Mouse (Mus musculus): ENCODE data around the gene Tmem236.
"Not testable (repeated sequence)": the region's sequence is repeated elsewhere in the genome, so short reads cannot be mapped to it uniquely, and the experiment has no call there.

Gene Tmem236

GRCm38 (mm10) chr2:14192046-14192445, 17.7 kb downstream of the Tmem236 start:
- DNase-seq (ENCODE audit: low spot score in 2 of 2) = no peak

- not testable (repeated sequence) for DNase-seq (ENCODE audit: low spot score in 2 of 2)
Observed at GRCm38 (mm10) chr2:14198325-14198903, 24.1 kb downstream of the Tmem236 start.

DNA sequence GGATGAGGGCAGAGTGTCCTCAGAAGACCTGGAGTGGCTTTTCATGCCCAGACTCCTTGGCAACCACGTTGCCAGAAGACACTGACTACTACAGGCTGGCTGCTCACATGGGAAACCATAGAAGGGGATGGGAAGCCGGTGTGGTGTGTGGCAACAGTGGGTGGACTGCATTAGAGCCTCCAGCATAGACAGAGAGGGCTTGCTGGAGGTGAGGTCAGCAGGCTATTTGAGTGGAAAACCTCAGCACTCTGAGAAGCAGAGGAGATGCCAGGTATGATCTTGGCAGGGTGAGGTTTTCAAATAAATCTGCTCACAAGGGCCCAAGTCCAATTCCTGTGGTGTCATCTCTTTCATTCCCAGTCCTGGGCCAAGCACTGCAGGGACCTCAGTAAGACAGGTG, 25.3 kb downstream of the Tmem236 start:
- no peak for DNase-seq (ENCODE audit: low spot score in 2 of 2)

DNA sequence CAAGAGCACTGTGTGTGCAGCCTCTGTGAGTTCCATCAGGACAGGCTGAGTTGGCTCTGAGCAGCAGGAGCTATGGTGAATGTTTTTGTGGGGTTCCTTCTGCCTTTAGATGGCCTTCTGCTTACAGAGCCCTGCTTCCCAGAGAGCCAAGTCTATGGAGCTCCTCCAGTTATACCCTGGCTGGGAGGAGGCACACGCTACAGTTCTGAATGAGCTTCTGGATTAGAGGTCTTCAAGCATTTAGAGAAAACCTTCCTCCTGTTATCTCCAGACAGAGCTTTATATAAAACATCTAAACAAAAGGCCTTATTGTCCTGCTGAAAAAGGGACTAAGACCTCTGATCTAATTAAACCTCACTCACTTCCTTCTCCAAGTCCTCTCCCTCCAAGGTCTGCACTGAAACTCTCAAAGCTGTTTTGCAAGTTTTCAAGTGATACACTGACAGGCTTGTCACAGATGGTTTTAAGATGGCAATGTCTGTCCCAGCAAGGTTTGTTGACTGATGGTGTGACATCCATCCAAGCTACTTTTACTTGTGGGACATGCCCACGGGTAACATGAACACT, 26.6 kb downstream of the Tmem236 start:
- DNase-seq (ENCODE audit: low spot score in 2 of 2) = not testable (repeated sequence)

DNA sequence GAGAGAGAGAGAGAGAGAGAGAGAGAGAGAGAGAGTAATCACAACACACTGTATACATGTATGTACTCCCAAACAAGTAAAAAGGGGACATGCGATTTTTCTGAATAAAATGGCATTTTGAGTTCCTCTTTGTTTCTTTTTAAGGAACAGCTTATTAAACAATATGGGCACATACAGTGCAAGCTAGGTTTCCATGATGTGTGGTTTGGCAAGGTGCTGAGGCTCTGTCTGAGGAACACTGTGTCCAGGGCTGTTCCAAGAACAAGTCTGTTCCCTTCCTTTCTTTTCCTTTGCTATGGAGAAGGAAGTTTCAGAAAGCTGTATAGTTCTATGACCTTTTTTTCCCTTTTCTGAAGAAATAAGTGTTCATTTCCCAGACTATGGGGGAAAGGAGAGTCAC, 30.0 kb downstream of the Tmem236 start:
- DNase-seq (ENCODE audit: low spot score in 2 of 2) = no peak

DNA sequence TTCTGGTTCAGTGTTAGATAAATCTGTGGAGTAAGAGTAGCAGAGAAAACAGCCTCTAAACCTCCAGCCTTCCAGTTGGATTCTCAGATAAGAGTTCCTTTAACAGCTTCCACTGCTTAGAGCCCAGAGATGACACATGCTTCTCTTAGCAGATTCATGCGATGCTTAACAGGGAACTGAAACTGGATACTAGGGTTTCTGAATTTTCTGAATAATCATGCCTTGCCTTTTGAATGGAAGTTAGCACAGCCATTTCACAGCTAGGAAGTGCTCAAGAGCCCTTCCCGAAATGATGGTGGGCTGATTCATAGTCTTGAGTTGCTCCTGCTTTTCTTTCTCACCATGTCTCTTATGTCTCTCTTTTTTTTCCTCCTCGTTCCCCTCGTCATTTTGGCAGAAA, 32.5 kb downstream of the Tmem236 start:
- no peak for DNase-seq (ENCODE audit: low spot score in 2 of 2)

DNA sequence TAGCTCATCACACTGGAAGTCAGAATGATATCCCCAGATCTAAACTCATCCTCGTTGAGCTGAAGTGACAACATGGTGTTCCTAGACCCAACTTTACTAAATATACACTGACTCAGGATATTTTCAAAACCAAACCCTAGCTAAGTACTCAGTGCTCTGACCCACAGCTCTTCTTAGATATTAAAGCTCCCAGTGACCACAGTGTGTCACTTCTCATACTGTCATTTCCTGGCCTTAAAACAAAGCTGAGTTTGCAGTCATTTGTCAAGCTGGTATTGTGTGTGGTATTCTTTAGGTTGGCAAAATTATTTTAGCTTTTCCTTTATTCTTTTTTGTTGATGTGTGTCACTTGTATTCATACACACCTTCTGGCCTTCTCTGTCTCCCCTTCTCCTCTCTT, 36.4 kb downstream of the Tmem236 start:
- DNase-seq (ENCODE audit: low spot score in 2 of 2) = no peak

DNA sequence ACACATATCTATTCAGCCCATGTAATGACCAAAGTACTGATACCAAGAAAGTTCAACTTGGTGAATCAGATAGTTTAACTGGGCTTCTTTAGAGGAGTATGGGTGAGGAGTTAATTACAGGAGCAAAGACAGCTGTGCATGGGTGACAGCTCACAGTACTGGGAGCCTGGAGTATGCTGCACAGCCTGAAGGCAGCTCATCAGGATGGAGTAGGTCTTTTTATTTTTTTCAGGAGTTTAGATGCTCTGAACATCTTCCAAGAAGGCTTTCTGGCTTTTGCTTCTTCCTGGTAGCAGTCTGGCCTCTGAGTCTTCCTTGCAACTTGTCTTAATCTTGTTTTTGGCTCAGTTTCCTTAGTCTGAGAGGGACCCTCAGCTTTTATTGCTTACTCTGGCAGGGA, 37.3 kb downstream of the Tmem236 start:
- no peak for DNase-seq (ENCODE audit: low spot score in 2 of 2)

DNA sequence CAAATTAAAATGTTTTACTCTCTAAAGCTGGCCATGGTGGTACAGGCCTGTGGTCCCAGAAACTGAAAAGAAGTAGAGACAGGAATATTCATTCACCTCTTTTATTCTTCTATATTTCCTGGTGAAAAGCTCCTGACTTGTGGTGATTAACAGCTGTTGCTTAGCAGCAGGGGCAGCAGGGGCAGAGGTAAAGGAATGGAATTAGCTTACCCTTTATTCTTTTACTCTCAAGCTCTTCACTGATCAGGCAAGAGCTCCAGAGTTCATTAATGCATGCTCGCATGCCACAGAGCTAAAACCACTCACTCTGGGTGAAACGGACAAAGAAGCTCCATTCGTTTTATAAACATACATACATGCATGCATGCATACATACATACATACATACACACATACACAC, 40.4 kb downstream of the Tmem236 start:
- no peak for DNase-seq (ENCODE audit: low spot score in 2 of 2)

DNA sequence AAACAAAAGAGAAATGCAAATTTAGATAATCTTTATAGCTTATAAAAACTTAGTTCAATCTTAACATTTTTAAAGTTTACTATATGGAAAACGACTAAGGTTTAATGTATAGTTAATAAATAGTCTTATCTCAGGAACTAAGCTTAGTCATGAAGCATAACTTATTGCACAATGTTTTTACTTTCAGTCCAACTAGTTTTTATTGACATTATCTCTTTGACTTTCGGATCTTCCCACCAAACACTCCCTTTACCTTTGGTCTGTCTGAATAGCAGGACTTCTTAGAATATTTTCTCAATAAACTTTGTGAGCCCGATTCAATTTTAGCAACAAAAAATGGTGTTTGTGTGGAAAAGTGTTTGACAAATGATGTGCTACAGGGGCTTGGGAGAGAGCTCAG, 42.3 kb downstream of the Tmem236 start:
- no peak for DNase-seq (ENCODE audit: low spot score in 2 of 2)

DNA sequence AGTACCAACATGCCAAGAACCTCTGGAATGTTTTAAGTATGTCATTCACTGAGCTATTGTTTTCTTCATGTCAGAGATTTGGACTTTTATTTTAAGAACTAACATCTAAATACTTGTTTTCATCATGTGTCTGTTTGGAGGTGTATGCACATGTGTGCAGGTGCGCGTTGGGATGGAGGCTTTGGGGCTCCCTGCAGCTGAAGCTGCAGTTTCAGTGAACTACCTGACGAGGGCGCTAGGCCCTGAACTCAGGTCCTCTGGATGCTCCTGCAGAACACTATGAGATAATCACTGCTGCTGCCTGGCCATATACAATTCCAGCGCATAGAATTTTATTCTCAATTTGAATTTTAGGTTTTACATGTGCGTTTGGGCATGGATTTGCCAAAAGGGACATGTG, 43.8 kb downstream of the Tmem236 start:
- DNase-seq (ENCODE audit: low spot score in 2 of 2) = no peak

- no peak for DNase-seq (ENCODE audit: low spot score in 2 of 2)
Observed at GRCm38 (mm10) chr2:14224387-14224786, 50.1 kb downstream of the Tmem236 start.

GRCm38 (mm10) chr2:14228495-14228894, 54.2 kb downstream of the Tmem236 start:
- DNase-seq (ENCODE audit: low spot score in 2 of 2) = no peak

DNA sequence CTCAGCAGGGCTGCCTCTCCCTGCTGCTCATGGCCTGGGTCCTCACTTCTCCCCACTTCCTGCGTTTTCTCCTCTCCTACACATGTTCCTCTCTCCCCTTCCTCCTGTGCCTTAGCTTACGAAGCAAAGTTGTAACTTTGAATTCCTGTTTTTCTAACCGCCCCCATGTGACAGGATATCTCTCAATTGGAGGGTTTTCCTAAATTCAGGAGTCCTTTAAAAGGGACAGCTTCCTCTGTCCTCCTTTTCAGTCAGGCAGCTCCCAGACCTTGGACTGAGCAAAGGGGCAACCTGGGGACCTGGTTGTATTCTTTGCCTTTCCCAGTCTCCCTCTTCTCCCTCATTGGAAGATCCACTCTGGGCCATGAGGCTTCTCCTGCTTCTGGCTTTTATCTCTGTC, 54.8 kb downstream of the Tmem236 start, which contains the start of gene Mrc1:
TSS of gene Mrc1 (plus strand) at position 244 of the 400 bp plus-strand sequence.
- DNase-seq (ENCODE audit: low spot score in 2 of 2) = no peak

DNA sequence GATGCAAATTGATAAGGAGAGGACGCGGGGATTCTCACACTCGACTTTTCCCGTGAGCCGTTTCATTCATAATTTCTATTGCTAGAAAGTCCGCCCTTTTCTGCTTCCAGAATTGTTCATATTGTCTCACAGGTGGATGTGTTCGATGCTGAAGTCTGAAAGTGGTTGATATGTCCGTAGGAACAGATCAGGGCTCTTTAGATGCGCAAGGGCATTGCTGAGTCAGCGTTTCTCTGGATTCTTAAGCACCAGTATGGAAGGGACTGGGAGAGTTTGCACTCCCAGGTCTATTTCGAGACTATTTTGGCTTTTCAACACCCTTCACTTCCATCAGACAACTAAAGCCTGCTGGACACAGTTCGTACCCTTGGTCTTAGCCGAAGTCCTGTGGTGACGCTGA, 55.7 kb downstream of the Tmem236 start:
- no peak for DNase-seq (ENCODE audit: low spot score in 2 of 2)

- no peak for DNase-seq (ENCODE audit: low spot score in 2 of 2)
Observed at GRCm38 (mm10) chr2:14232897-14233296, 58.6 kb downstream of the Tmem236 start.

DNA sequence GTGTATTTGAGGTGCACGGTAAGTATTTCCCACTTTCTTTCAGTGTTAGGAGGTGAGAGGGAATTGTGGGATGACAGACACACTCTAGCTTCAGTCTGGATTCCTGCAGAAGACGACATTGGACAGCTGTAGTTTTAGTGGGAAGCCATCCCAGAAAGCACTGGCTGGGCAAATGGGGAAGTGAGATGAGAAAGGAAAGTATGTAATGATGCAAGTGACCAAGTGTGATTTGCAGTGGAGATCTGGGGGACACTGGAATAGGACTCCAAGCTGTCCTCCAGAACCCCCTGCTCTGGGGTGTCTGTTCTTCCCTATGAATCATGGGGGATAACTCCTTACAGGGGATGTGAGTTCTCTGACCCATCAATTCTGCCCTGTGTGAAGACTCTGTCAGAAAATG, 59.7 kb downstream of the Tmem236 start:
- no peak for DNase-seq (ENCODE audit: low spot score in 2 of 2)

- no peak for DNase-seq (ENCODE audit: low spot score in 2 of 2)
Observed at GRCm38 (mm10) chr2:14235319-14235718, 61.0 kb downstream of the Tmem236 start.

GRCm38 (mm10) chr2:14236920-14237319, 62.6 kb downstream of the Tmem236 start:
- DNase-seq (ENCODE audit: low spot score in 2 of 2) = no peak

DNA sequence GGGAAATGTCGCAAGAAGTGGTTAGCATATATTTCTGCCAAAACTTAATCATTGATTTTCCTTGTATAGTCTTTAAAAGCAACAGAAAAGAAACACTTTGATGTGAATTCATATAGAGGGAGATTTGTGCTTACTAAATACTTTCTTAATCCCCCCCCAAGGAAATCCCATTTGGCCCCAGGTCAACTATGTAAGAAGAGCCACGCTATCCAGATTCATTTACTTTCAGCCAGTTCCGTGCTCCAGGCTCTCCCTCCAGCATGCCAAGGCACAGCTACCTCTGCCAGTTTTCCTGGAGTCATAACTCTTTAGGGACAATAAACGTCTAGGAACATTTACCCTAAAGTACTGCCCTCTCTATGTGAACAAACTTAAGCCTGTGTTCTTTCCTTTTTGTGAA, 63.4 kb downstream of the Tmem236 start:
- DNase-seq (ENCODE audit: low spot score in 2 of 2) = no peak

DNA sequence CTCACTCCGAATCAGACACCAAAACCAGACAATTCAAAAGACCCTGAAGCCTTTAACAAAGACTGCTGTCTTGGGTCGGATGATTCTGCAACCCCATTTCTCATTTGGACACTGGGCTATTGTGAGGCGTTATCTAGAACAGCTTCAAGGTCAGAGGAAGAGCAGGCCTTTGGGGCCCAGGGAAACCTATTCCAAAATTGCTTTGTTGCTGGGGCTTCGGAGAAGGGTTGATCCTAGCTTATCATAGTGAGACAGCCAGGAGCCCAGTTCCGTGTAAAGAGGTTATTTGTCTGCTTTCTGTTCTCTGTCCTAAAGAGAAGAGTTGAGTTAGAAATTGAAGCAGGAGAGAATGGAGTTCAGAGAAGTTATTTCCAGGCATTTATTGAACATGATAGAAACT, 64.8 kb downstream of the Tmem236 start:
- no peak for DNase-seq (ENCODE audit: low spot score in 2 of 2)

DNA sequence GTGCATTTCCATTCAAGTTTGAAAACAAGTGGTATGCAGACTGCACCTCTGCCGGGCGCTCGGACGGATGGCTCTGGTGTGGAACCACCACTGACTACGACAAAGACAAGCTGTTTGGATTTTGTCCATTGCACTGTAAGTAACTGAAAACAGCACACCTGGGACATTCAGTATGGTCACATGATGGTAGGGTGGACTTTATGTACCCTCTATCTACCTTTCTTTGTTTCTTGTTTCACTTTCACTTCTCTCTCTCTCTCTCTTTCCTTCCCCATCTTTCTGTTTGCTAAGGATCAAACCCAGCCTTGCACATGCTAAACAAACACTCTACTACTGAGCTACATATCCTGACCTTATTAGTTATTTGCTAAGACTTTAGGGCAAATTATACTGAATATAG, 69.8 kb downstream of the Tmem236 start:
- DNase-seq (ENCODE audit: low spot score in 2 of 2) = no peak

DNA sequence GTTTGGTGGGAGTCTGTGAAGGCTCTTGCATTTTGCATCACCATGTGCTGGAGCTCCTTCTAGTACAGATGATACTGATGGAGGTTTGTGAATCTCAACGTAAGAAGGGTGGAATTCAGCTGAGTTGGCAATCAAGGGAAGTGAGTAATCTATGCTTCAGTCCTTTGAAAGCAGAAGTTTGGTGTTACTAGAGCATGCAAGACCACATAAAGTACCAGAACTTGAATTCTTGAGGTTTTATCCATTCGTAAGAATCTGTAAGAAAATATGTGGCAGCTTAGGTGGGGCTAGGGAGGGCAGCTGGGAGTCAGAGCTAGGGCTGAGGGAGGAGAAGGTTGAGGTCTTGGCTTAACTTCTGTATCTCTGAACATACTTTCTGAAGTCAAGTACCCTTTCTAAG, 70.3 kb downstream of the Tmem236 start:
- no peak for DNase-seq (ENCODE audit: low spot score in 2 of 2)

Measured in natural killer cell, adult 2 months (primary cell).